12 mouse cellular contexts compared by ENCODE assay signal in the genomic region with DNA sequence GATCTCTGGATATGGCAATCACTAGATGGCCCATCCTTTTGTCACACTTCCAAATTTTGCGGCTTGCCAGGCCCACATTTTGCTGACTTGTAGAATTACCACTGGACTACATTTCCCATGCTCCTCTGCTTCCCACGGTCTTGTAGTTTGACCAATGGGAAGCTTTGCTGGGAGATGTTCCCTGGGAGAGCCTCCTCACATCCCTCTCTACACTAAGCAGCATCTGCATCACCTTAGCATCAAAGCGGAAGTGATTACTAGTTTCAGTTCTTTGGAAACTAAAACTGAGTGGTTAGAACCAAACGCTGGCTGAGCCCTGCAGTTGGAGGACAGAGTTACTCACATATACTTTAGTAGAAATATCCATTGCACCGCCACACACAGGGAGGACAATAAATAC.
DNase-seq lines count a peak whose midpoint lies in the region; ATAC-seq and TF ChIP-seq lines count a peak whose summit lies in the region.
"Had no signal": no experiment of that assay in that cellular context is flagged by ENCODE, and none has a peak within 500 bp of the region (broad histone marks: within the 10 kb centered on the region; RNA-seq: fewer than 3 reads in every experiment).

No protein-coding gene starts in this region.

- 61% methylated on average over 5 of the region's 5 CpGs for WGBS in neural tube, embryonic 12.5 days
- 59% methylated on average over 5 of the region's 5 CpGs for WGBS in forebrain, embryonic 12.5 days
- 59% methylated on average over 5 of the region's 5 CpGs for WGBS in hindbrain, postnatal 0 days

- H3K36me3 ChIP-seq in neural tube, embryonic 12.5 days = no peaks in the 10 kb centered on the region
- H3K36me3 ChIP-seq in forebrain, embryonic 12.5 days (replicated peaks) = no peaks in the 10 kb centered on the region
- no peaks in the 10 kb centered on the region for H3K36me3 ChIP-seq in hindbrain, postnatal 0 days (ENCODE audit: insufficient read depth, low read length)
- H3K36me3 ChIP-seq in splenic B cell, adult 2 months (ENCODE audit: control insufficient read depth, insufficient read depth, low read length, poor library complexity, severe bottlenecking) = no peaks in the 10 kb centered on the region
- H3K36me3 ChIP-seq: lung, embryonic 15.5 days had no signal

- H3K4me2 ChIP-seq in neural tube, embryonic 12.5 days (replicated peaks) = no peak overlapping the region
- H3K4me2 ChIP-seq in forebrain, embryonic 12.5 days = no peak overlapping the region
- H3K4me2 ChIP-seq in hindbrain, postnatal 0 days (ENCODE audit: low read depth, low read length) = no peak overlapping the region
- H3K4me2 ChIP-seq: lung, embryonic 15.5 days had no signal

- H3K27me3 ChIP-seq in neural tube, embryonic 12.5 days (replicated peaks) = no peaks in the 10 kb centered on the region
- H3K27me3 ChIP-seq in forebrain, embryonic 12.5 days = no peaks in the 10 kb centered on the region
- H3K27me3 ChIP-seq in hindbrain, postnatal 0 days (ENCODE audit: insufficient read depth, low read length) = no peaks in the 10 kb centered on the region; the same call in 1 of the 2 replicates
- H3K27me3 ChIP-seq in splenic B cell, adult 2 months (ENCODE audit: control insufficient read depth, insufficient read depth, low read length, poor library complexity, severe bottlenecking) = no peaks in the 10 kb centered on the region
- H3K27me3 ChIP-seq: lung, embryonic 15.5 days had no signal

- no peaks in the 10 kb centered on the region for H3K4me1 ChIP-seq in neural tube, embryonic 12.5 days
- H3K4me1 ChIP-seq in forebrain, embryonic 12.5 days = no peaks in the 10 kb centered on the region
- no peaks in the 10 kb centered on the region for H3K4me1 ChIP-seq in hindbrain, postnatal 0 days (ENCODE audit: insufficient read depth, low read length)

- no peak overlapping the region for H3K27ac ChIP-seq in neural tube, embryonic 12.5 days
- no peak overlapping the region for H3K27ac ChIP-seq in forebrain, embryonic 12.5 days
- no peak overlapping the region for H3K27ac ChIP-seq in hindbrain, postnatal 0 days
- H3K27ac ChIP-seq: lung, embryonic 15.5 days had no signal

- no peak for TF ChIP-seq CTCF in hindbrain, postnatal 0 days (IDR thresholded peaks at IDR 0.05; ENCODE audit: low read depth)

- H3K9me3 ChIP-seq in neural tube, embryonic 12.5 days = no peaks in the 10 kb centered on the region
- no peaks in the 10 kb centered on the region for H3K9me3 ChIP-seq in forebrain, embryonic 12.5 days
- no peaks in the 10 kb centered on the region for H3K9me3 ChIP-seq in hindbrain, postnatal 0 days (ENCODE audit: low read length)
- H3K9me3 ChIP-seq: lung, embryonic 15.5 days had no signal

- ATAC-seq in neural tube, embryonic 12.5 days (ENCODE audit: low FRiP score, low read depth) = peak; percentile 85
- ATAC-seq in forebrain, embryonic 12.5 days (ENCODE audit: low FRiP score) = peak; percentile 67; the same call in 1 of the 2 replicates
- ATAC-seq in hindbrain, postnatal 0 days = peak; percentile 79; the same call in 1 of the 2 replicates

- H3K4me3 ChIP-seq in neural tube, embryonic 12.5 days = no peak overlapping the region
- no peak overlapping the region for H3K4me3 ChIP-seq in forebrain, embryonic 12.5 days (replicated peaks)
- no peak overlapping the region for H3K4me3 ChIP-seq in hindbrain, postnatal 0 days (ENCODE audit: low read length)
- H3K4me3 ChIP-seq: erythroblast, embryonic 14.5 days; lung, embryonic 15.5 days had no signal

- no peak overlapping the region for H3K9ac ChIP-seq in neural tube, embryonic 12.5 days
- no peak overlapping the region for H3K9ac ChIP-seq in forebrain, embryonic 12.5 days
- no peak overlapping the region for H3K9ac ChIP-seq in hindbrain, postnatal 0 days (replicated peaks; ENCODE audit: low read length)
- H3K9ac ChIP-seq: lung, embryonic 15.5 days had no signal

- no peak for DNase-seq in neural tube, embryonic 10.5 days (ENCODE audit: extremely low spot score, low spot score)
- peak; percentile 34 for DNase-seq in hindbrain, postnatal 0 days (ENCODE audit: low spot score)
- DNase-seq in splenic B cell, adult 2 months (ENCODE audit: low read depth, low spot score) = peak; percentile 1
- DNase-seq in adrenal gland, adult 2 months = no peak
- DNase-seq in layer of hippocampus, adult 11-12 months (ENCODE audit: low spot score) = no peak
- DNase-seq: gastrocnemius, postnatal 36 days; kidney, adult 18-20 months; spleen, adult 18-20 months had no signal

Comparison
In these comparisons a context has a peak if more than half of its experiments do, and no peak if none do; other contexts are left out.
1. DNase-seq: peak in hindbrain, postnatal 0 days (single experiment) and splenic B cell, adult 2 months (single experiment); none in neural tube, embryonic 10.5 days (single experiment), adrenal gland, adult 2 months (single experiment) and layer of hippocampus, adult 11-12 months (single experiment).
2. Peak in every context shown above with its lines, with median percentiles within 50 percentile points of each other: ATAC-seq.